Mouse (Mus musculus): ENCODE results near the gene Mrpl54.
A peak's percentile ranks its signal among the peaks of the same experiment; 100 is the strongest.

The Mrpl54 gene

DNA sequence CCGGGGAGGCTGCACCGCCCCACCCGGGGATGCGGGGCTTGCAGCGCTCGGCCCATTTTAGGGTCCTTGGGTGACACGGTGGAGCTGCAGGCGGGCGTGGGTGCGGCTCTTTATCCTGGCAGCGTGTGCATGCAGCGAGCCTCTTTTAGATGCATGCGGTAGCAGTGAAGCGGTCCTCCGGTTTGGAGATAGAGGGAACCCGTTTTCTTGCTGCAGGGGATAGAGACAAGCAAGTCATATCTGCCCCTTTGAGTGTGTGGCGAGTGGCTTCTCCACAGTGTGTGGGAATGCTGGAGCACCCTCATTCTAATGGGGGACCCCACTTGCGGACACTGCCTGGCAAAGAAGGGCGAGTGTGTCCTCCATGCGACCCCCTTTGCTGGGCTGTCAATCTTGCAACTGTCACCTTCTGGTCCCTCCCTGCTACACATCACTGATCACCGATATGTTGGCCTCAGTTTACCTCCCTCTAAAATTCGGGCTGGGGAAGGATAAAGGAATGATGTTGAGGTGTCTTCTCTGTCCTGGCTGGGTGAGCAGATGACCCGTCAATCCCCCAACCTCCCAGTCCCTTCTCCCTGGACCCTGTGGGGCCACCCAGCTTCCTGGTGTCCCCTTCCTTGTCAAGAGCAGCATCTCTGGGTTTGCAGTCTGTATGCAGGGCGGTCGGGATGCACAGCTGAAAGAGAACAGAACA lies 26.7 kb upstream of the Mrpl54 start:
- DNase-seq (ENCODE audit: low read depth) = no peak

DNA sequence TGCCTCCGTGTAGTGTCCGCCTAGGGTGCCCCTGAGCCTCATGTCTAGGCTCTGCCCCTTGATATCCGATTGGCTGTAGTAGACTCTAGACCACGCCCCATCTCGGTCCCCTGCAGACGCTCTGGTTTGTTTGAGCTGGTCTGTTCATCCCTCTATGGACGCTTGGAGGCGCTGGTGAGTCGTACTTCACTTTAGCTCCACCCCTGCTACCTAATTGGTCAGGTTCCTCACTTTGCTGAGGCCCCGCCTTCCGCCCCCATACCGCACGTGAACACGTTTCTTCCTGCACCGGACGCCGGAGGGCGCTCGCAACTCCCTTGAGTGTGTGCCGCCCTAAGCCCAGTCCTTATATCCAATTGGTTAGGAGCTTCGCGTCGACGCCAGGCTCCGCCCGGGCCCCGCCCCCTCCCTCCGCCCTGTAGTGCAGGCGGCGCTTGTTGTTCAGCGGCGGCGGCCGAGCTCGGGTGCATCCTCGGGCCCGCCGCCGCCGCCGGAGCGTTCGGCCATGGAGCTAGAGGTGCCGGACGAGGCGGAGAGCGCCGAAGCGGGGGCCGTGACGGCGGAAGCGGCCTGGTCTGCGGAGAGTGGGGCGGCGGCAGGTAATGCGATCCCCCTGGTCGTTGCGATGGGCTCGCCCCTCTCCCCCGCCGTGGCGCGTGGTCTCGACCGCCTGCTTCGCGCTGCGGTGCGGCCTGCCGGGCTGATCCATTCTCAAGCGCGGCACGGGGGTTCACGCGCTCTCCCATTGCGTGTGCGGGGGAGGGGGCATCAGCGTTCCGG lies 26.0 kb upstream of the Mrpl54 start, which contains the start of gene Pip5k1c:
TSS of gene Pip5k1c (plus strand) at position 410 of the 780 bp plus-strand sequence.
- DNase-seq (ENCODE audit: low read depth) = peak; percentile 100

DNA sequence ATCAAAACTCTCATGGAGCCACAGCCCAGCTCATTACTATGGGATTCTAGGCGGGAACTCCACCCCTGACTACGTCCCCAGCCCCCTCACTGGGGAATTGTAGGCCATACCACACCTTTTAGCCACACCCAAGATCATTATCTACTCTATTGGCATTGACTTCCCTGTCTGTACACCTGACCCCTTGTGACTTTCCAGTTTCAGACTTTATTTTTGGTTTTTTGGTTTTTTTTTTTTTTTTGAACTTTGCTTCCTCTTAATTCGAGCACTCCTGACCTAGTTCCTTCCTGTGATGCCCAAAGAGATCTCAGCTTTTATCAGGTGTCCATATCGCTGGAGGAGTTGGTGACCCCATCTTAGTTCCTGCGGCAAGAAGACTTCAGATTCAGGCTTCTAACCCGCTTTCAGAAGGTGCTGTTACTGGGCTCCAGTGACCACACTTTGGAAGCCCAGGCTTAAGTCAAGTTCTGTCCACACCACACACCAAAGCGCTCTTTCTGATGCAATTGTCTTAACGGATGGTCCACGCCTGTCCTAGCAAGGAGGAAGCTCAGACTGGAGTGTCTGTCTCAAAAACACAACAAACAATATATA lies 24.9 kb upstream of the Mrpl54 start, which contains the start of gene Tjp3:
TSS of gene Tjp3 (minus strand) at position 71 of the 594 bp plus-strand sequence.
- DNase-seq (ENCODE audit: low read depth) = no peak

DNA sequence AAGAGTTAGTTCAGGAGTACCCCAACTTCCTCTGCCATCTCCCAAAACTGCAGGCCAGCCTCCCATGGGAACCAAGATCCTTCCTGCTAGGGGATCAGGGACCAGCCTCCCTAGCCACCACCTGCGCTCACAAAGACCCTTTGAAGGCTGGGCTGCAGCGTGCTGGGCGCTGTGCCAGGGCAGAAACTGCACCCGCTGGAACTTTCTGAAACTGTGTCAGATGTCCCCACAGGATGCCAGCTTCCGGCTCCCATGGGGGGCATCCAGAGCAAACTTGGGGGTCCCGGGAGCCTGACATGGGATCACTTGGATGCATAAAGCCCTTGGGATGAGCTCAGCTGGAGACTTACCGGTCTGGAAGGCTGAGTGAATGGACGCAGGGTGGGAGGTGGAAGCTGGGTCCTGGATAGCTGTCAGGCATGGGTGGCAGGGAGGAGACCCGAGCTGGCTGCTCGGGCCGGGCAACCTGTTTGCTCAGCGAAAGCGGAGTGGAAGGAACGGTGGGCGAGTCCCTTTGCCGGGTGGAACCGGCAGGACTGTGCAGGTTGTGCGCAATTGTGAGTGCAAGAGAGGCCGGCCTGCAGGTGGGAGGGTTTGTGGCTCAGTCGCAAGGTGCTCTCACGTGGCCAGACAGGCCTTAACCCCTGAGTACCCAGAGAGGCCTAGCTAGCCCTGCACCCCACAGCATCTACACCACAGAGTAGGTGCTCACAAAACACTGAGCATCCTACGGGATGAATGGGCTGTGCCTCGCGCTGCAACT lies 24.1 kb upstream of the Mrpl54 start:
- DNase-seq (ENCODE audit: low read depth) = no peak

DNA sequence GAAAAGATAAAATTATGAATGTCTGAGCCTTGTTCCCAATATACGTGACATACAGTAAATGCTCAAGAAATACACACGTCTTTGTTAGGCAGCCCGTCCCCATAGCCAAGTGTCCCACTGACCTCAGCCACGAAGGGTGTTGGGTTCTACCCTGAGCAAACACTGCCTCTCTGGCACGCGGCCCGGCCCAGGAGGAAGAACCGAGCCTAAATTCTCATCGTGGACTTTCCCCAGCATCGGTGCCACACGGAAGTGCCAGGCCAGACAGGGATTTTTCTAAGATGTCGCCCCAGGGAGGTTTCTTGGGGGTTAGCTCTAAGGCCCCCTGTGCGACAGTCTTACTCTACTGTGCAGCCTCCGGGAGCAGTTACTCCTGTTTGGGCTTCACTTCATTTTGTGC lies 23.1 kb upstream of the Mrpl54 start:
- DNase-seq (ENCODE audit: low read depth) = no peak

DNA sequence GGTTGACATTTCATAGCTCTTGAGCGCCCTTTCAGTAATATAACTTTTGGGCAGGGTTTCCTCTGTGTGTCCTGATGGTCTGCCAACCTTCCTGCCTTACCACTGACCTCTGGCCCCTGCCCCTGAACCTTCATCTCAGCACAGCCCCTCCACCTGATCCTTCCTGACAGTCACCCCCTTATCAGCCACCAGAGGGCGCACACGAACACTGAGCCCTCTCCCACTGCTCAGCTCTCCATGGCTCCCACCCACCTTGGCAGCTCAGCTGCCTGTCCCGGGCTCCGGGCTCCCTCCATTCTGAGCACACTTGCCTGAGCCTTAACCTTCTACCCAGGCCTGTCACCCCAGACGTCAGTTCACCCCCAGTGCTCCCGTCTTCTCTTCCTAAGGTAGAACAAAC lies 22.5 kb upstream of the Mrpl54 start:
- DNase-seq (ENCODE audit: low read depth) = no peak

DNA sequence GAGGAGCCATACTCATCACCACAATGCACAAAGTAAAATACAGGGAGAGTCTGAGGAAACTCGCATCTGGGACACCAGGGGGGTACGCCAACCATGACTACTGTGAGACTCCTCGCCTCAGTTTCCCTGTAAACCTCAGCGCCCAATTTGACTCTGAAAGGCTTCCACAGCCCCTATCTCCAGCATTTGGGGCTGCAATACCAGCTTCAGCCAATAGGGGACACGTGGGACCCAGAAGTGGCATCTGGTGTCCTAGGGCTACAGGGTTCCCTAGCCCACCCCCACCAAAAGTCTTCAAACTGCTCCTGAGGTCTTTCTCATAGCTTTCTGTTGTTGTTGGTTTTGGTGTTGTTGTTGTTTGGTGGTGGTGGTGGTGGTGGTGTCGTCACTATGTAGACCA lies 21.9 kb upstream of the Mrpl54 start:
- no peak for DNase-seq (ENCODE audit: low read depth)

DNA sequence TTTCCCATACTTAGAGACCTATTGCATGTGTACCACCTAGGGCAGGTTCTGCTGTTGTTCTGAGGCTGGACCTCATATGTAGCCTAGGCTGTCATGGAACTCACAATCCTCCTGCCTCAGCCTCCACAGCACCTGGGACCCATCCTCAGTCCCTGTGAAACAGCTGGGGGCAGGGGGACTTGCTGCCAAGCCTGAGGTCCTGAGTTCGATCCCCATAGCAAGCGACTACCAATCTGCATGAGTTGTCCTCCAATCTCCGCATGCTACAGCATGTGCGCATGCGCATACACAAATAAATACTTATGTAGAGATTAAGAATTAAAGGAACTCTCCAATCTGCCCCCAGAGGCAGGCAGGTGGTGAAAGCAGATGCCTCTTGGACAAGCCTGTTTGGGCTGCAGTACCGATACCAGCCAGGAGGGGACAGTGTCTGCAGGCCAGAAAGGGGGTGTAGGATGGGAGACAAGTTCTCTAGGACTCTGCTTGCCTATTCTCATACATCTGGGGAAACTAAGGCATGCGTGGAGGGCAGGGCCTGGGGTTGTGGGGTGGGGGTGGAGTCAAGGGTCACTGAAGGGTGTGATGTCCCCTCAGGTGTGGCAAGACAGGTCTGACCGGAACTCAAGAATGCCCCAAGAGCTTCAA lies 20.9 kb upstream of the Mrpl54 start:
- no peak for DNase-seq (ENCODE audit: low read depth)

DNA sequence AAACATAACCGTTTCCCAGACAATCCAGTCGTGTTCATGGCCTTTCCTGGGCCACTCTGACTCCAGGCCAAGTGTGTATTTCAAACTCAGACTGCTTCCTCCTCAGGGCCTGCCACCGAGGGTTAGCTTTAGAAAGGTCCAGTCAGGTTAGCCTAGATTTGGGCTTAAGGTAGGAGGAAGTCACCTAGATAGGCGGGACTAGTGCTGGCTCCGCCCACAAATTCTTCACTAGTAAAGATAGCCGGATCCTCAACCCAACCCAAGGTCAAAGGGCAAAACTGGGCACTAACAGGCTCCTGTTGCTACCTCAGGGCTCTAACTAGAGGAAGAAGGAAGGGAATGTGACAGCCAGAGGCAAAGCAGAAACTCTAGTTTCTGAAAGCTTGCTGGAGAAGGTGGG lies 19.9 kb upstream of the Mrpl54 start:
- DNase-seq (ENCODE audit: low read depth) = no peak

DNA sequence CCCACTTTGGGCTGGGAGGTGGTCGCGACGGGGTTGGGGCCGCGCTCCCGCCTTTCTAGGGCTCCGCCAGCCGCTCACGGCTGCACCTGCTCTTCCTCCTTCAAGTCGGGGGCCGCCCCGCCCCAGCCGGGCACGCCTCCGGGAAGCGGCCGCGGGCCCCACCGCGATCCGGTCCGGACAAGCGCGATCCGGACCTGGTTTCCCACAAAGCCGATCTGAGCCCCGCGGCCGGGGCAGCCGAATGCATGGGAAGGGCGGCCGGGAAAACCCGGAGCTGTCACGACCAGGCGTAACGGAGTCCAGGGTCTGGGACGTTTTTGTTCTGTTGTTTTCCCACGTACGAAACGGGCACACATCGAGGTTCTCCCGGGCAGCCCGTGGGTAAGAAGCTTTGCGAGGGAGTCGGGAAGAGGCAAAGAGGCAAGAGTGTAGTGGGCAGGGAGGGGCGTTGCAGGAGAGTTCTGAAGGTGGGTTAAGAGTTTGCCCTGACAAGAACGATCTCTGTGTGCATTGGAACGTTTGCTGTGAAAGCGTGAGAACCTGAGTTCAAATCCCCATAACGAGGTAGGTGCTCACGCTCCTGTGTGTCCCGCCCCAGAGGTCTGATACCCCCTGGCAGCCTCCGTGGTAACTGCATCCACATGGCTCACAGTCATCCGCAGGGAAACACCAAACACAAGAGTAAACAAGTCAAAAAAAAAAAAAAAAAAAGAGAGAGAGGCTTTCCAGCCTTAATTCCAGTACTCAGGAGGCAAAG lies 19.1 kb upstream of the Mrpl54 start:
- no peak for DNase-seq (ENCODE audit: low read depth)

DNA sequence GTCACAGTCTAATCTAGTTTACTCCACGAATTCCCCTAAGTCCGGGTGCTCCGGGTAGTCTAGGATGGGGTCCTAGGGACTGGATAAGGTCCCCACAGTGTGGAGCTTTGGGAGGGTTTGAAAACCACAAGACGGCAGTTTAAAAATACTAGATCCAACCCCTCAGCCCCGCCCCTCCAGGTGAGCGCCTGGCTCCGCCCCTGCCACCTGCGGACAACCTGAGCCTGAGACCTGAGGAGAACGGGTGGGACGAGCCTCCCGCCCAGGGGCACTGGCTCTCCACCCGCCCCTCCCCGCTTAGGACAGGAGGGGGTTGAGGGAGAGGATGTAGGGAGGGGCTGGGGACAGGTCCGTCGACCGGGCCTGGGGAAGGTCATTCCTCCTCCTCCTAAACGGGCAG lies 18.0 kb upstream of the Mrpl54 start:
- no peak for DNase-seq (ENCODE audit: low read depth)

DNA sequence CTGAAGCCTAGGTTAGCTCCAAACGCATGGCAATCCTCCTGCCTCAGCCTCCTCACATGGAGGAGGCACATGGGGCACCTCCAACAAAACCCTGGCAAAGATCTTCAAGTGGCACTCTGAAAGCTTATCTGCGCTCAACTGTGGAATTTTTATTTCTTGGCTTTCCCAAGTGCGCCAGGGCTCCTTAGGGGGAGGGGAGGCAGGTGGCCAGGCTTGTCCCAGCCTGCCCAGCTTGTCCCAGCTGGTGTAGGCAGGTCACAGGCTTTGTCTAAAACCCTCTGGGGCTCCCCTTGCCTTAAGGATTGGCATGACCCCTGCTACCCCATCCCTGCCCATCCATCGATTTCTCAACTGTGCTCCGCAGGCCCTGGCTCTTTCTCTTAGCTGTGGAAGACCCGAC lies 17.5 kb upstream of the Mrpl54 start:
- no peak for DNase-seq (ENCODE audit: low read depth)

DNA sequence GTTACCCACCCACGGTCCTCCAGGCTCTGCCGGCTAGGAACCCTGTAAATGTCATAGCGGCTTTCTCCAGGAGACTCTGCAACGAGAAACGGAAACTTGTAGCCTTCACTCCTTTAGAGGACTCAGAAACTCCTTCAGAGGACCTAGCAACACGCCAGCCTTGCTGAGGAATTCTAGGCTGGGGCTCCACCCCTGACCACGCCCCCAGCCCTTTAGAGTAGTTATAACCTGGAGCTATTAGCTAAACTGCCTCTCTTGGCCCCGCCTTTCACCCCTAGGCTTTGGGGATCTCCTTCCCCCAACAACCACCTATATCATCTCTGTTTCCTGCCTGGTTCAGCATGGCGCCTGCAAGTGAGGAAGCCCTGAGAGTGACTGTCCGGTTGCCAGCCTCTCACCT lies 12.8 kb upstream of the Mrpl54 start:
- DNase-seq (ENCODE audit: low read depth) = no peak

DNA sequence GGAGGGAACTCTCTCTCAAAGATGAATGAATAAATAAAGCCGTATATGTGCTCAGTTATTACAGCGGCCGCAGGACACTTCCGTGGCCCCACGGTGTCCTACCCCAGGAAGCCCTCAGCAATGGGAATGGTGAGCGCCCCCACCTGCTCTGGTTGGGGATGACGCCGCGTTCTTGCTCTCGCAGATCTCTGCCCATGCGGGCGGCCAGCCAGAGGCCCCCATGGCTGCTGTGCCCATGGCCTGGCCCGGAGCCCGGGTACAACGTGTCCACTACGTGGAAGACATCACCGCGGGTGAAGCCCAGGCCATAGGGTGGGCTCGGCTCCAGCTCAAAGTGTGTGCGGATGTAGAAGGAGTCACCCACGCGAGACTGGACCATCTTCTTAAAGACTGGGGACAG lies 10.9 kb upstream of the Mrpl54 start:
- DNase-seq (ENCODE audit: low read depth) = no peak

DNA sequence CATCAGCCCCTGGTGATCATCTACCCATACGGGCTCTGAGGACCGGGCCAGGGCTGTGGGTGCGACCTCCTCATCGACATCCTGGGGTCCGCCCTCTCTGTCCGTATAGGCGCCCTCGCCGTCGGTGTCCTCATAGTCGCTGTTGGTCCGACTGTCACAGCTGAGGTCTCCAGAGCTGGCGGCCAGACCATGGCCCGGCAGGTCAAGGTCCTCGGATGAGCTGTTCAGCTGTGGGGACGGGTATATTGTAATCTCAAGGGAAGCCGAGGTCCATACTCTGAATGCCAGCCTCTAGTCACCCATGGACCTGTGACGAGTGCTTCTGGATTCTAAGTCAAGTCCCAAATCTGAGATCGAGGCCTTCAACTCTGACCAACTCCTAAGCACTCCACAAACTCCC lies 7.1 kb upstream of the Mrpl54 start:
- DNase-seq (ENCODE audit: low read depth) = no peak

DNA sequence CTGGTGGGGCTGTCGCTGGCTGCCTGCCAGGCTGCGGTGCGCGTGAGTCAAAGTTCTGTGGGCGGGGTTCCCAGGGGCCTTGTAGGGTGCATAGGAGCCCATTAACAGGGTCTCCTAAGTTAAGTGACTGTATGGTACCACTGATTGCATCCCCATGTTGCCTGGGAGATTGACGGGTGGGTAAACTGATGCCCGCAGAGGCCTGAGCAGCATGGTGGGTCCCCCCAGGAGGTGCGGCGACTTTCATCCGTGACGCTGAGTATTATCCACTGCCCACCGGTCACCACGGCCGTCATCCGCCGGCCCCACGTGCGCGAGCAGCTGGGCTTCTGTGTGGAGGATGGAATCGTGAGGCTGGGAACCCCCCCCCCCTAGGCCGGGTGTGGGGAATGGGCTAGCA lies 5.6 kb upstream of the Mrpl54 start:
- DNase-seq (ENCODE audit: low read depth) = no peak

DNA sequence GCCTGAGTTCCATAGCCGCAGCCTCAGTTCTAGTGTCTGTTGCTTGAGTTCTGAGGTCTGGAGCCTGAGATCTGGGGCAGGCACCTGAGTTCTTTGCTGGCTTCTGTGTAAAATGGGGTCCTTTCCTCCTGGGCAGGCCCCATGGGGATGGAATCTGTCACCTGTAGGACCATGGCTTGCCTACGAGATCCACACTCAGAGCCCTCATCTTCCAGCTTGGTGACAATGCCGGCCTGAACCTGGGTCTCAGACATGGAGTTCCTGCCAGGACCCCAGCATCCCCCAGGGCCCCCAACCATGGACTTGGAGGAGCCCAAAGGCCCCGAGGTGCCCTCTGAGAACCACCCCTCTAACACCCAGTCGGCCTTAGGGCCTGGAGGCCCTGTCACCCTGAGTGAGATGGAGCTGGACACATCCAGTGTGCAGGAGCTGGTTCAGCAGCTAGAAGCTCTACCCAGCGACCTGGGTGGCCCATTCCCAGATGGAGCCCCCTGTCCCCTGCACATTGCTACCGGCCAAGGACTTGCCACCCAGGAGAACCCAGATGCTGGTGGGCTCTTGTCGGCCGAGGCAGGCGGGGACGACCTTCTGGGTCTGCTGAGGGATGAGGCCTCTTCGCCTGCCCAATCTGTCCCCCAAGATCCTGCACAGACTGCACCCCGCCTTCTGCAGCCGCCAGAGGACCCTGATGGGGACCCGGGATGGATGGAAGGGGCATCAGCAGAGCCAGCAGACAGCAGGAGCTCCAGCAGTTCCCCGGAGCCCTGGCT lies 2.1 kb upstream of the Mrpl54 start:
- no peak for DNase-seq (ENCODE audit: low read depth)

DNA sequence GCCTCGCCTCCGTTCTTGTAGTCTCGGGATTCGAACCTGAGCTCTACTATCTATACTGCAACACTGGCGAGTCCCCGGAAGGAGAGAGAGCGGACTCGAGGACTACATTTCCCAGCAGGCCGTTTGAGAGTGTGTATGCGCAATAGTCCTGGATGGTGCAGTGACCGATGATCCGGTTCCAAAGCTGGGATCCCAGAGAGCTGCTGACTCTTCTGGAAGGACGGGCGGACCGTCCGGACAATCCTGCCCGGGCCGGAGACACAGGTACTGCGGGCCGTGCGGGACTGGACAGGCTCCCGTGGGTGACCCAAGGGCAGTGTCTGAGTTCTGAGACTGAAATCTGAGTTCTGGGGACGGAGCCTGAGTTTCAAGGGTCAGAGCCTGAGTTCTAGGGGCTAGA lies 1.3 kb upstream of the Mrpl54 start:
- peak; percentile 79 for DNase-seq (ENCODE audit: low read depth)

DNA sequence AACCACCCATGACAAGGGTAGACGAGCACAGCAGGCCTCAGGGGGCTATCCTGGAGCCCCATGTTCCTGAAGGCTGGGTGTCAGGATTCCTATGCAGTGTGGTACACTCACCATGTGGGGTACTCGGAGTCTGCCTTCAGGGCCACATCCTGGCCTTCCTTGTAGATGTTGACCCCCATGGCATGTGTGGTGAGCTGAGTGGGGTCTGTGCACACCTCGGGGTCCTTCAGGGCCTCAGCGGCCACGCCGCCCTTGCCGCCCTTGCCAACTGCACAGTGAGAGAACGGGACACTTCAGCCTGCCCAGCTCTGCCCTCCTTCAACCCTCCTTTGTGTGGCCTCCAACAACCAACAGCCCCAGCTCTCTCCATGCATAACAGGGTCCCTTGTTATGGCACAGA lies 1.2 kb downstream of the Mrpl54 start:
- DNase-seq (ENCODE audit: low read depth) = no peak

DNA sequence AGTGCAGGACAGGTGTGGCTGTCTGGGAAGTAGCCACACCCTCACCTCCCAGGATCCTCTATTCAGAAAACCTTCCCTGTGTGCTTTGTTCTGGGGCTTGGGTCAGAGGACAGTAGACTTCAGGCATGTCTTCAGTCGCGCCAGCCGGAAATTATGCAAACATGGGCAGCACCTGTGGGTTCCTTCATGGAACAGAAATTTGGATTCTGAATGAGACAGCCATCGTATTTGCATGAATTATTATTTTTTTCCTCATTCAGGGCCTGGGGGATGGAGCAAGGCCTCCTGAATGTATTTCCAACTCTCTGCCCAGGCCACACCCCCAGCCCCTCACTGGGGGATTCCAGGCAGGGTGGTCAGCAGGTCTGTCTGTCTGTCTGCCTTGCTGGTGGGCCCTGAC lies 5.7 kb downstream of the Mrpl54 start:
- no peak for DNase-seq (ENCODE audit: low read depth)

Data from fibroblast of lung, adult 2 months (primary cell).